Mouse (Mus musculus): ENCODE measurements around the gene Dclk1.

Gene Dclk1

GRCm38 (mm10) chr3:55353909-55354511, 111.8 kb downstream of the Dclk1 start:
- in situ Hi-C loops (cut with MboI; ENCODE audit: low pct_unique_long_range_greater_than_20kb in 1 of 2, low sequenced_read_pairs in 2 of 2, unreplicated experiment in 1 of 2) = loop anchor here (10.0 to 25.0 kb wide), 2 partner anchors 139 to 142 kb away; no protein-coding TSS in a partner anchor

- in situ Hi-C loops (cut with MboI; ENCODE audit: low pct_unique_long_range_greater_than_20kb in 1 of 2, low sequenced_read_pairs in 2 of 2, unreplicated experiment in 1 of 2) = loop anchor here (10.0 to 25.0 kb wide), 2 partner anchors 140 to 142 kb away; no protein-coding TSS in a partner anchor
Observed at GRCm38 (mm10) chr3:55354765-55355164, 112.6 kb downstream of the Dclk1 start.

GRCm38 (mm10) chr3:55358486-55358885, 116.3 kb downstream of the Dclk1 start:
- in situ Hi-C loops (cut with MboI; ENCODE audit: low pct_unique_long_range_greater_than_20kb in 1 of 2, low sequenced_read_pairs in 2 of 2, unreplicated experiment in 1 of 2) = loop anchor here (10.0 to 25.0 kb wide), 2 partner anchors 144 to 146 kb away; no protein-coding TSS in a partner anchor

GRCm38 (mm10) chr3:55360836-55361235, 118.7 kb downstream of the Dclk1 start:
- in situ Hi-C loops (cut with MboI; ENCODE audit: low pct_unique_long_range_greater_than_20kb in 1 of 2, low sequenced_read_pairs in 2 of 2, unreplicated experiment in 1 of 2) = loop anchor here in 1 of 2 experiments (25.0 kb wide), 1 partner anchor 149 kb away; no protein-coding TSS in a partner anchor

GRCm38 (mm10) chr3:55367166-55367565, 125.0 kb downstream of the Dclk1 start:
- in situ Hi-C loops (cut with MboI; ENCODE audit: low pct_unique_long_range_greater_than_20kb in 1 of 2, low sequenced_read_pairs in 2 of 2, unreplicated experiment in 1 of 2) = loop anchor here in 1 of 2 experiments (25.0 kb wide), 1 partner anchor 155 kb away; no protein-coding TSS in a partner anchor

GRCm38 (mm10) chr3:55369156-55369555, 127.0 kb downstream of the Dclk1 start:
- in situ Hi-C loops (cut with MboI; ENCODE audit: low pct_unique_long_range_greater_than_20kb in 1 of 2, low sequenced_read_pairs in 2 of 2, unreplicated experiment in 1 of 2) = loop anchor here in 1 of 2 experiments (25.0 kb wide), 1 partner anchor 157 kb away; no protein-coding TSS in a partner anchor

GRCm38 (mm10) chr3:55373689-55374088, 131.5 kb downstream of the Dclk1 start:
- in situ Hi-C loops (cut with MboI; ENCODE audit: low pct_unique_long_range_greater_than_20kb in 1 of 2, low sequenced_read_pairs in 2 of 2, unreplicated experiment in 1 of 2) = loop anchor here in 1 of 2 experiments (25.0 kb wide), 1 partner anchor 161 kb away; no protein-coding TSS in a partner anchor

GRCm38 (mm10) chr3:55378591-55378990, 136.4 kb downstream of the Dclk1 start:
- in situ Hi-C loops (cut with MboI; ENCODE audit: low pct_unique_long_range_greater_than_20kb in 1 of 2, low sequenced_read_pairs in 2 of 2, unreplicated experiment in 1 of 2) = no loop called here

- in situ Hi-C loops (cut with MboI; ENCODE audit: low pct_unique_long_range_greater_than_20kb in 1 of 2, low sequenced_read_pairs in 2 of 2, unreplicated experiment in 1 of 2) = no loop called here
Observed at GRCm38 (mm10) chr3:55380471-55380870, 138.3 kb downstream of the Dclk1 start.

GRCm38 (mm10) chr3:55392605-55393004, 150.4 kb downstream of the Dclk1 start:
- in situ Hi-C loops (cut with MboI; ENCODE audit: low pct_unique_long_range_greater_than_20kb in 1 of 2, low sequenced_read_pairs in 2 of 2, unreplicated experiment in 1 of 2) = no loop called here

- in situ Hi-C loops (cut with MboI; ENCODE audit: low pct_unique_long_range_greater_than_20kb in 1 of 2, low sequenced_read_pairs in 2 of 2, unreplicated experiment in 1 of 2) = no loop called here
Observed at GRCm38 (mm10) chr3:55393549-55393948, 151.4 kb downstream of the Dclk1 start.

GRCm38 (mm10) chr3:55396792-55397191, 154.6 kb downstream of the Dclk1 start:
- in situ Hi-C loops (cut with MboI; ENCODE audit: low pct_unique_long_range_greater_than_20kb in 1 of 2, low sequenced_read_pairs in 2 of 2, unreplicated experiment in 1 of 2) = no loop called here

GRCm38 (mm10) chr3:55397752-55398693, 155.9 kb downstream of the Dclk1 start:
- in situ Hi-C loops (cut with MboI; ENCODE audit: low pct_unique_long_range_greater_than_20kb in 1 of 2, low sequenced_read_pairs in 2 of 2, unreplicated experiment in 1 of 2) = no loop called here

- in situ Hi-C loops (cut with MboI; ENCODE audit: low pct_unique_long_range_greater_than_20kb in 1 of 2, low sequenced_read_pairs in 2 of 2, unreplicated experiment in 1 of 2) = no loop called here
Observed at GRCm38 (mm10) chr3:55401236-55401635, 159.1 kb downstream of the Dclk1 start.

- in situ Hi-C loops (cut with MboI; ENCODE audit: low pct_unique_long_range_greater_than_20kb in 1 of 2, low sequenced_read_pairs in 2 of 2, unreplicated experiment in 1 of 2) = no loop called here
Observed at GRCm38 (mm10) chr3:55404751-55405150, 162.6 kb downstream of the Dclk1 start.

- in situ Hi-C loops (cut with MboI; ENCODE audit: low pct_unique_long_range_greater_than_20kb in 1 of 2, low sequenced_read_pairs in 2 of 2, unreplicated experiment in 1 of 2) = no loop called here
Observed at GRCm38 (mm10) chr3:55406616-55407015, 164.5 kb downstream of the Dclk1 start.

GRCm38 (mm10) chr3:55411547-55411946, 169.4 kb downstream of the Dclk1 start:
- in situ Hi-C loops (cut with MboI; ENCODE audit: low pct_unique_long_range_greater_than_20kb in 1 of 2, low sequenced_read_pairs in 2 of 2, unreplicated experiment in 1 of 2) = no loop called here

GRCm38 (mm10) chr3:55415527-55415950, 173.4 kb downstream of the Dclk1 start:
- in situ Hi-C loops (cut with MboI; ENCODE audit: low pct_unique_long_range_greater_than_20kb in 1 of 2, low sequenced_read_pairs in 2 of 2, unreplicated experiment in 1 of 2) = no loop called here

GRCm38 (mm10) chr3:55418845-55419244, 176.7 kb downstream of the Dclk1 start:
- in situ Hi-C loops (cut with MboI; ENCODE audit: low pct_unique_long_range_greater_than_20kb in 1 of 2, low sequenced_read_pairs in 2 of 2, unreplicated experiment in 1 of 2) = no loop called here
